ENCODE assay signal across 28 mouse cellular contexts in genomic region chr3:66695661-66696253, GRCm38 (mm10).
DNase-seq lines count a peak whose midpoint lies in the region; ATAC-seq and TF ChIP-seq lines count a peak whose summit lies in the region.
"Had no signal": no experiment of that assay in that cellular context is flagged by ENCODE, and none has a peak within 500 bp of the region (broad histone marks: within the 10 kb centered on the region; RNA-seq: fewer than 3 reads in every experiment).

No protein-coding gene starts in this region.

- H3K4me1 ChIP-seq in forebrain, embryonic 10.5 days, result peaks cover 11% of the 10 kb centered on the region
- H3K4me1 ChIP-seq in forebrain, embryonic 13.5 days, result no peaks in the 10 kb centered on the region
- no peaks in the 10 kb centered on the region for H3K4me1 ChIP-seq in midbrain, embryonic 10.5 days
- H3K4me1 ChIP-seq in midbrain, embryonic 15.5 days, result no peaks in the 10 kb centered on the region
- H3K4me1 ChIP-seq in midbrain, embryonic 12.5 days, result no peaks in the 10 kb centered on the region
- no peaks in the 10 kb centered on the region for H3K4me1 ChIP-seq in midbrain, embryonic 13.5 days (replicated peaks)
- H3K4me1 ChIP-seq: embryonic facial prominence, embryonic 15.5 days; forebrain, embryonic 12.5 days; forebrain, embryonic 15.5 days had no signal

- no peak for TF ChIP-seq CTCF in brain, embryonic 14.5 days (IDR thresholded peaks at IDR 0.05; ENCODE audit: borderline replicate concordance, extremely low read depth, insufficient read depth, insufficient read length)

- H3K9ac ChIP-seq in forebrain, embryonic 13.5 days, result no peak overlapping the region
- H3K9ac ChIP-seq in midbrain, embryonic 15.5 days, result no peak overlapping the region
- no peak overlapping the region for H3K9ac ChIP-seq in midbrain, embryonic 12.5 days (replicated peaks)
- H3K9ac ChIP-seq in midbrain, embryonic 13.5 days (replicated peaks), result no peak overlapping the region
- H3K9ac ChIP-seq: embryonic facial prominence, embryonic 13.5 days; embryonic facial prominence, embryonic 15.5 days; forebrain, embryonic 12.5 days; forebrain, embryonic 15.5 days had no signal

- TF ChIP-seq POLR2A in brain, embryonic 14.5 days (IDR thresholded peaks at IDR 0.05; ENCODE audit: borderline replicate concordance, extremely low read depth, insufficient read depth, insufficient read length, poor library complexity, severe bottlenecking), result no peak

- no peaks in the 10 kb centered on the region for H3K9me3 ChIP-seq in forebrain, embryonic 10.5 days
- no peaks in the 10 kb centered on the region for H3K9me3 ChIP-seq in forebrain, embryonic 13.5 days (replicated peaks)
- no peaks in the 10 kb centered on the region for H3K9me3 ChIP-seq in midbrain, embryonic 10.5 days (replicated peaks)
- H3K9me3 ChIP-seq in midbrain, embryonic 15.5 days, result no peaks in the 10 kb centered on the region
- H3K9me3 ChIP-seq in midbrain, embryonic 12.5 days, result no peaks in the 10 kb centered on the region
- H3K9me3 ChIP-seq in midbrain, embryonic 13.5 days, result no peaks in the 10 kb centered on the region
- H3K9me3 ChIP-seq: embryonic facial prominence, embryonic 13.5 days; embryonic facial prominence, embryonic 15.5 days; forebrain, embryonic 12.5 days; forebrain, embryonic 15.5 days; G1E had no signal

- peak; percentile 16 for DNase-seq in forebrain, embryonic 10.5 days (ENCODE audit: extremely low spot score, low spot score)
- DNase-seq in midbrain, embryonic 10.5 days (ENCODE audit: low spot score), result peak; percentile 21
- DNase-seq in brain, embryonic 14.5 days (ENCODE audit: low read depth), result peak; percentile 18
- DNase-seq: adrenal gland, adult 8-10 months; adrenal gland, postnatal 14 days; adrenal gland, postnatal 36 days; B cell, adult 2 months; cerebellum, adult 11 months; cerebellum, adult 18-20 months; cerebellum, adult 8-10 months; cerebellum, adult 9-11 months; cerebellum, postnatal 14 days; cerebellum, postnatal 36 days; embryo, embryonic 11 days had no signal

- no peak overlapping the region for H3K4me2 ChIP-seq in forebrain, embryonic 13.5 days
- H3K4me2 ChIP-seq in midbrain, embryonic 15.5 days, result no peak overlapping the region
- no peak overlapping the region for H3K4me2 ChIP-seq in midbrain, embryonic 12.5 days (replicated peaks)
- H3K4me2 ChIP-seq in midbrain, embryonic 13.5 days (replicated peaks), result no peak overlapping the region
- H3K4me2 ChIP-seq: embryonic facial prominence, embryonic 13.5 days; embryonic facial prominence, embryonic 15.5 days; forebrain, embryonic 12.5 days; forebrain, embryonic 15.5 days had no signal

- H3K4me3 ChIP-seq in forebrain, embryonic 10.5 days, result no peak overlapping the region
- H3K4me3 ChIP-seq in forebrain, embryonic 13.5 days, result no peak overlapping the region
- H3K4me3 ChIP-seq in midbrain, embryonic 10.5 days, result no peak overlapping the region
- no peak overlapping the region for H3K4me3 ChIP-seq in midbrain, embryonic 15.5 days
- H3K4me3 ChIP-seq in midbrain, embryonic 12.5 days, result no peak overlapping the region
- no peak overlapping the region for H3K4me3 ChIP-seq in midbrain, embryonic 13.5 days (replicated peaks)
- H3K4me3 ChIP-seq: embryonic facial prominence, embryonic 13.5 days; embryonic facial prominence, embryonic 15.5 days; erythroblast, embryonic 14.5 days; forebrain, embryonic 12.5 days; forebrain, embryonic 15.5 days had no signal

- 51% methylated on average over 6 of the region's 6 CpGs for WGBS in forebrain, embryonic 10.5 days
- 28% methylated on average over 6 of the region's 6 CpGs for WGBS in forebrain, embryonic 13.5 days
- WGBS in midbrain, embryonic 10.5 days, result 61% methylated on average over 6 of the region's 6 CpGs
- WGBS in midbrain, embryonic 15.5 days, result 60% methylated on average over 6 of the region's 6 CpGs
- WGBS in midbrain, embryonic 12.5 days, result 55% methylated on average over 6 of the region's 6 CpGs
- WGBS in midbrain, embryonic 13.5 days, result 63% methylated on average over 6 of the region's 6 CpGs

- H3K36me3 ChIP-seq in forebrain, embryonic 10.5 days (replicated peaks), result no peaks in the 10 kb centered on the region
- H3K36me3 ChIP-seq in forebrain, embryonic 13.5 days (ENCODE audit: poor library complexity, severe bottlenecking), result no peaks in the 10 kb centered on the region
- H3K36me3 ChIP-seq in midbrain, embryonic 10.5 days, result no peaks in the 10 kb centered on the region
- no peaks in the 10 kb centered on the region for H3K36me3 ChIP-seq in midbrain, embryonic 15.5 days (replicated peaks)
- no peaks in the 10 kb centered on the region for H3K36me3 ChIP-seq in midbrain, embryonic 12.5 days
- no peaks in the 10 kb centered on the region for H3K36me3 ChIP-seq in midbrain, embryonic 13.5 days
- H3K36me3 ChIP-seq: embryonic facial prominence, embryonic 13.5 days; embryonic facial prominence, embryonic 15.5 days; forebrain, embryonic 12.5 days; forebrain, embryonic 15.5 days; G1E had no signal

- no peak for ATAC-seq in forebrain, embryonic 13.5 days
- no peak for ATAC-seq in midbrain, embryonic 15.5 days (replicated peaks)
- peak; percentile 41; the same call in 1 of the 2 replicates for ATAC-seq in midbrain, embryonic 12.5 days (ENCODE audit: low FRiP score, low read depth)
- no peak for ATAC-seq in midbrain, embryonic 13.5 days
- ATAC-seq: activated CD4-positive, CD25-positive, alpha-beta regulatory T cell, adult 4 months; CD4-positive, CD25-positive, alpha-beta regulatory T cell, adult 4 months; forebrain, embryonic 15.5 days; Patski had no signal

- H3K27ac ChIP-seq in forebrain, embryonic 10.5 days, result no peak overlapping the region
- H3K27ac ChIP-seq in forebrain, embryonic 13.5 days, result no peak overlapping the region
- no peak overlapping the region for H3K27ac ChIP-seq in midbrain, embryonic 10.5 days (replicated peaks)
- no peak overlapping the region for H3K27ac ChIP-seq in midbrain, embryonic 15.5 days
- no peak overlapping the region for H3K27ac ChIP-seq in midbrain, embryonic 12.5 days (replicated peaks)
- H3K27ac ChIP-seq in midbrain, embryonic 13.5 days, result no peak overlapping the region
- H3K27ac ChIP-seq: embryonic facial prominence, embryonic 13.5 days; embryonic facial prominence, embryonic 15.5 days; forebrain, embryonic 12.5 days; forebrain, embryonic 15.5 days had no signal

- peaks cover 12% of the 10 kb centered on the region for H3K27me3 ChIP-seq in forebrain, embryonic 10.5 days (ENCODE audit: poor library complexity, severe bottlenecking)
- 0 out of 2 replicates have a peak, but pooled peaks cover 4% of the 10 kb centered on the region for H3K27me3 ChIP-seq in forebrain, embryonic 13.5 days
- H3K27me3 ChIP-seq in midbrain, embryonic 10.5 days (ENCODE audit: low read depth, poor library complexity, severe bottlenecking), result no peaks in the 10 kb centered on the region
- no peaks in the 10 kb centered on the region for H3K27me3 ChIP-seq in midbrain, embryonic 15.5 days (replicated peaks)
- no peaks in the 10 kb centered on the region for H3K27me3 ChIP-seq in midbrain, embryonic 12.5 days
- H3K27me3 ChIP-seq in midbrain, embryonic 13.5 days, result no peaks in the 10 kb centered on the region
- H3K27me3 ChIP-seq: CH12.LX; embryonic facial prominence, embryonic 13.5 days; embryonic facial prominence, embryonic 15.5 days; forebrain, embryonic 12.5 days; forebrain, embryonic 15.5 days; Patski had no signal
